Mouse (Mus musculus): Measurements from ENCODE around the gene Rasgef1a.

Gene Rasgef1a

GRCm38 (mm10) chr6:118138731-118139709 lies 127.8 kb downstream of the Rasgef1a start, which contains the start of gene Csgalnact2:
Gene Csgalnact2, minus strand, starts transcription at chr6:118139140.
- peak; percentile 94 for DNase-seq

DNA sequence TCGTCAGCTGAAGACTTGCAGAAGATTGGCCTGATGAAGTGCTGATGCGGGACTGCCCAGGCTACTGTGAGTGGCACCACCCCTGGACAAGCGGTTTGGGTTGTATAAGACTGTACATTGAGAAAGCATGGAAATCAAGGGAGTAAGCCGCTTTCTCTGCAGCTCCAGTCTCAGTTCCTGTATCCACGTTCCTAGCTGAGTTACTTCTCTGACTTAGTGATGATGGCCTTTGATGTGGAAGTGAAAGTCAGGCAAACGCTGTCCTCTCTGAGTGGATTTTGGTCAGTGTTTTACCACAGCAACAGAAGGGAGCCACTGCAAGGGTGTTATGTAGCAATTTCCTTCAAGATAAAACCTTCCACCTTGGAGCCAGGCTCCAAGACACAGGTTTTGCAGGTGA lies 129.7 kb downstream of the Rasgef1a start:
- no peak for DNase-seq
